Mouse (Mus musculus) myocyte (in vitro differentiated cells): ENCODE measurements around the gene P4ha2. TPM values are rescaled to one million over a fixed set of nuclear protein-coding genes. Genes with fewer than 3 reads are reported as not detected.

Source experiments
- H3K27me3 ChIP-seq: one replicate; pipeline ENCODE4 v1.6.1; 2011; ENCODE audit not compliant: control insufficient read depth, insufficient read depth, insufficient read length
- H3K36me3 ChIP-seq: one replicate; pipeline ENCODE4 v1.6.1; 2011; ENCODE audit not compliant: control insufficient read depth, insufficient read depth
- H3K4me2 ChIP-seq: one replicate; pipeline ENCODE4 v1.6.1; 2011; ENCODE audit warnings: low read depth, control low read depth
- H3K4me3 ChIP-seq: one replicate; pipeline ENCODE4 v1.5.1; 2011; ENCODE audit warnings: mild to moderate bottlenecking, control low read depth, moderate library complexity
- H3K79me2 ChIP-seq: one replicate; pipeline ENCODE4 v1.6.1; 2011; ENCODE audit not compliant: control insufficient read depth, insufficient read depth
- H3ac ChIP-seq: one replicate; pipeline ENCODE4 v1.6.1; 2011; ENCODE audit not compliant: control insufficient read depth, insufficient read length
- CEBPB ChIP-seq: IDR thresholded peaks from 2 replicates; pipeline ENCODE4 v1.6.1; 2011; ENCODE audit warnings: mild to moderate bottlenecking, moderate library complexity; ENCODE audit not compliant: poor library complexity, insufficient read depth, severe bottlenecking
- E2F4 ChIP-seq: IDR thresholded peaks from one replicate; pipeline ENCODE4 v1.6.1; 2011; ENCODE audit warnings: mild to moderate bottlenecking, control low read depth, moderate library complexity; ENCODE audit not compliant: insufficient read depth
- MAX ChIP-seq: IDR thresholded peaks from one replicate; pipeline ENCODE4 v1.6.1; 2011; ENCODE audit warnings: low read depth, mild to moderate bottlenecking, control low read depth
- MYOD1 ChIP-seq, 3 experiments: IDR thresholded peaks; one replicate each; pipeline ENCODE4 v1.6.1; 2011; ENCODE audit warnings: control low read depth in 2 of 3, low read depth in 2 of 3, mild to moderate bottlenecking in 2 of 3, moderate library complexity in 1 of 3; ENCODE audit not compliant: insufficient read length in 2 of 3, control insufficient read depth in 1 of 3
- MYOG ChIP-seq, 3 experiments: IDR thresholded peaks; one replicate each; pipeline ENCODE4 v1.6.1; 2011; ENCODE audit warnings: control low read depth in 2 of 3, low read depth in 2 of 3, mild to moderate bottlenecking in 2 of 3; ENCODE audit not compliant: insufficient read length in 2 of 3, control insufficient read depth in 1 of 3, insufficient read depth in 1 of 3
- POLR2A ChIP-seq: IDR thresholded peaks from one replicate; pipeline ENCODE4 v1.6.1; 2011; ENCODE audit warnings: low read depth, mild to moderate bottlenecking, control low read depth, moderate library complexity; ENCODE audit not compliant: insufficient read length
- POLR2AphosphoS2 ChIP-seq: IDR thresholded peaks from one replicate; pipeline ENCODE4 v1.6.1; 2011; ENCODE audit warnings: low read depth, control low read depth; ENCODE audit not compliant: insufficient read length
- REST ChIP-seq: IDR thresholded peaks from one replicate; pipeline ENCODE4 v1.6.1; 2011; ENCODE audit warnings: mild to moderate bottlenecking, control low read depth, moderate library complexity; ENCODE audit not compliant: insufficient read depth, insufficient read length
- SRF ChIP-seq: IDR thresholded peaks from one replicate; pipeline ENCODE4 v1.6.1; 2011; ENCODE audit warnings: low read depth; ENCODE audit not compliant: control insufficient read depth, insufficient read length
- TCF12 ChIP-seq: IDR thresholded peaks from one replicate; pipeline ENCODE4 v1.6.1; 2011; ENCODE audit warnings: mild to moderate bottlenecking, control low read depth; ENCODE audit not compliant: poor library complexity, insufficient read depth, severe bottlenecking
- TCF3 ChIP-seq: IDR thresholded peaks from one replicate; pipeline ENCODE4 v1.6.1; 2011; ENCODE audit warnings: low read depth, control low read depth; ENCODE audit not compliant: insufficient read length
- USF1 ChIP-seq: IDR thresholded peaks from one replicate; pipeline ENCODE4 v1.6.1; 2011; ENCODE audit warnings: low read depth, mild to moderate bottlenecking, control low read depth, moderate library complexity
- polyA plus RNA-seq: library from polyadenylated mRNA; unstranded; fragments of >200 nt; fragmentation: generic; extraction: Trizol; gene quantifications from one replicate; pipeline ENCODE4 v1.2.1, GENCODE M21; 2012; ENCODE audit warnings: missing spikeins

The P4ha2 gene
- polyA plus RNA-seq, 1 experiment: 89.0 TPM

GRCm38 (mm10) chr11:54067318-54067995 is 32.4 kb upstream of the P4ha2 start:
- Histone ChIP-seq H3ac (peak overlapping the region; percentile 40), H3K79me2 (peaks cover 38% of the 10 kb centered on the region), H3K36me3 (no peaks in the 10 kb centered on the region), H3K4me2 (peak overlapping the region; percentile 93), H3K4me3 (peak overlapping the region; percentile 82), H3K27me3 (no peaks in the 10 kb centered on the region)
- TF ChIP-seq TCF3 (peak; percentile 71), SRF (peak; percentile 80), CEBPB (no peak), E2F4 (no peak), MAX (peak; percentile 57), USF1 (no peak), REST (no peak), MYOD1 (IDR thresholded peaks at IDR 0.05; ENCODE audit: control insufficient read depth in 1 of 3, insufficient read length in 2 of 3, low read depth in 2 of 3) (peak; percentile 76 to 97 (median 93)), POLR2A (peak; percentile 83), MYOG (IDR thresholded peaks at IDR 0.05; ENCODE audit: control insufficient read depth in 1 of 3, insufficient read depth in 1 of 3, insufficient read length in 2 of 3, low read depth in 2 of 3) (peak; percentile 18 to 87 (median 65)), POLR2AphosphoS2 (peak; percentile 62), TCF12 (peak; percentile 86)

GRCm38 (mm10) chr11:54067996-54068519 is 31.8 kb upstream of the P4ha2 start:
- no peak for TF ChIP-seq TCF3
- no peak for TF ChIP-seq CEBPB
- no peak for TF ChIP-seq MYOD1 (IDR thresholded peaks at IDR 0.05; ENCODE audit: control insufficient read depth in 1 of 3, insufficient read length in 2 of 3, low read depth in 2 of 3)
- TF ChIP-seq MAX: no peak
- TF ChIP-seq POLR2A: peak; percentile 41
- no peak for TF ChIP-seq E2F4
- TF ChIP-seq USF1: no peak
- peaks cover 38% of the 10 kb centered on the region for H3K79me2 ChIP-seq
- H3ac ChIP-seq: peak overlapping the region; percentile 40
- peak overlapping the region; percentile 82 for H3K4me3 ChIP-seq
- H3K36me3 ChIP-seq: no peaks in the 10 kb centered on the region
- no peaks in the 10 kb centered on the region for H3K27me3 ChIP-seq
- H3K4me2 ChIP-seq: peak overlapping the region; percentile 93

DNA sequence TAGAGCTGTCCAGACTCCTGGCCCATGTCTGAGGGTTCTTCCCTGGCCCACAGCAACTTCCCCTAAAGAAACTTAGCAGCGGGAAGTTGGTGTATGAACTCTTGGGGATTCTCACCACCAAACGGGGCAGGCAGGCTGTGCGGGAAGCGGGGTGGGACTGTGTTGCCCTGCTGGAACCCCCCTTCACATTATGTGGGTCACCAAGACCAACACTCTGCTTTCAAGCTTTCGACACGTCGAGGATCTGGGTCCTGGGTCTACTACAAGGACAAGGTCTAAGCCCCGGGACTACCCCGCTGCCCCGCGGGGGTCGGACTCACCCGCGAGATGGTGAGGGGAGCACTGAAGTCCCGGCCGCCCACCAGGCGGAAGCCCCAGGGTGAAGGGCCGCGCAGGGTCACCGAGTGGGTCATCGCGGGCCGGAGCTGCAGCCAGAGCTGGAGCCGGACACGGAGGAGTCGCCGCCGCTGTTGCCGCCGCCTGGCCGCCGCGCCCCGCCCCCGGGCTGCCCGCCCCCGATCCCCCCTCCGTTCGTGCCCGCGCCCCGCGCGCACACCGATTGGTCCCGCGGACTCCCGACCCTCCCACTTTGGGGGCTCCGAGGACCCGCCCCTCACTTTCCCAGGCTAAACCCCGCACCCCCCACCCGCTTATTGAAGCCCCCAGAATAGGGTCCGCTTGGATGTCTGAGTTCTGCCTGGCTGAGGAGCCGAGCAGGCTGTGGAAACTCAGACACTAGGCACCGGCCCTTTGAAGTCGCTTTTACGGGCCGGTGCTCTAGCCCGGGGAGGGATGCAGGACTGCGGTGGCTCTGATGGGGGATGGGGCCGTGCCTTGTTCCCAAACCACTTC is 31.1 kb upstream of the P4ha2 start, which contains the start of gene Pdlim4:
Gene Pdlim4 (minus strand): TSS at position 495 of the 852 bp plus-strand sequence.
- no peaks in the 10 kb centered on the region for H3K36me3 ChIP-seq
- no peaks in the 10 kb centered on the region for H3K27me3 ChIP-seq
- TF ChIP-seq MYOD1 (IDR thresholded peaks at IDR 0.05; ENCODE audit: control insufficient read depth in 1 of 3, insufficient read length in 2 of 3, low read depth in 2 of 3) (peak in 1 of 3 experiments; percentile 52), MYOG (IDR thresholded peaks at IDR 0.05; ENCODE audit: control insufficient read depth in 1 of 3, insufficient read depth in 1 of 3, insufficient read length in 2 of 3, low read depth in 2 of 3) (no peak), POLR2A (peak; percentile 89), REST (peak; percentile 5), POLR2AphosphoS2 (peak; percentile 81)
- peak within 1 kb of the TSS; percentile 93 for H3K4me2 ChIP-seq
- H3K79me2 ChIP-seq: peaks cover 38% of the 10 kb centered on the region
- peak within 1 kb of the TSS; percentile 40 for H3ac ChIP-seq
- peak within 1 kb of the TSS; percentile 82 for H3K4me3 ChIP-seq

DNA sequence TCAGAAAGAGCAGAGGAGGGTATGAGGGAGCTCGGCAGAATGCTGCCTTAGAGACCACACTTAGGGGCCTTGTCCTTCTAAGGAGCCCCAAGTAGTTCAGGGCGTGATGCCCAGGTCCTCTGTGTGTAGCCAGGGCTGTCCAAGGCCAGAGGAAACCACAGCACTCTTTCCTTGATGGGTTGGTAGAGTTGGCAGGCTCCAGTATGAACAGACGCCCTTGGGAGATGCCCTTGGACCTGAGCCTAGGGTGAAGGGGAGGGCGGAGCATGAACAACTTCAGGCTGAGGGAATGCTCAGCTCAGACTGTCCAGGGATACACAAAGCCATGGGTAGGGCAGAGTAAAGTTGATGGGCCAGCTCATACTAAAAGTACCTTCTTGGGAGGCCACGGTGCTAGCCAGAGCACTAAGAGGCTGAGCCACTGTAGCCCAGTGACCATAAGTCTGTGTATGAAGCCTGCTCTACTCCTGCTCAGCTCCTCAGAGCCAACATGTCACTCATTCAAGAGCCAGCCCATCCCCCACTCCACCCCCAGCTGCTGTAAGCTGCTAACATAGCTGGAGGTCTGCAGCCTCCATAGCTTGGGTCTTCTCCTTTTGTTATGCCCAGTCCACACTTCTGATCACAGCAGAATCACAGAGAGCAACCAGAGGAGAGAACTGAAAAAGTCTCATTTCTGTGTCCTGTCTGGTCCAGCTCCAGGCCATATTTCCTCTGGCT is 28.0 kb upstream of the P4ha2 start:
- TF ChIP-seq MAX: no peak
- Histone ChIP-seq H3K36me3 (no peaks in the 10 kb centered on the region), H3ac (no peak overlapping the region), H3K4me2 (peak overlapping the region; percentile 5), H3K27me3 (no peaks in the 10 kb centered on the region), H3K79me2 (peaks cover 9% of the 10 kb centered on the region), H3K4me3 (no peak overlapping the region)

DNA sequence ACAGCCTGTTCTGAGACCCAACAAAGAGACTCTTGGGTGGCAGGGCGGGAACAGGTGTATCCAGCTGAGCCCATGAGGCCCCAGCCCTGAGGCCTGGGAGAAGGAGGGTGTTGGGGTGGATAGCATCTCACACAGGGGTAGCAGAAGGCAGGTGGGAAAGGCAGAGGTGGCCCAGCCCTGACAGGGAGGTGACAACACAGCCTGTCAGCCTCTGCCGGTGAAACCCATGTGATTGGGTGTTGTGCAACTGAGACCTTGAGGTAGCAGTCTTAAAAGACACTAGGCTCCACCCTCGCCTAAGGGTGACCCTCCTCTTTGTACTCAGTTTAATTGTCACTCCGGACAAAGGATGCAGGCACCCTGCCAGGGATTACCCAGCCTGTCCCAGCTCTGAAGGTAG is 26.6 kb upstream of the P4ha2 start:
- H3K79me2 ChIP-seq: peaks cover 2% of the 10 kb centered on the region
- H3K36me3 ChIP-seq: no peaks in the 10 kb centered on the region
- TF ChIP-seq POLR2A (no peak), SRF (no peak), MYOD1 (IDR thresholded peaks at IDR 0.05; ENCODE audit: control insufficient read depth in 1 of 3, insufficient read length in 2 of 3, low read depth in 2 of 3) (no peak), USF1 (no peak), CEBPB (no peak), REST (no peak), MYOG (IDR thresholded peaks at IDR 0.05; ENCODE audit: control insufficient read depth in 1 of 3, insufficient read depth in 1 of 3, insufficient read length in 2 of 3, low read depth in 2 of 3) (no peak), TCF3 (no peak), POLR2AphosphoS2 (no peak), MAX (no peak), E2F4 (no peak), TCF12 (no peak)
- H3K4me3 ChIP-seq: no peak overlapping the region
- no peak overlapping the region for H3ac ChIP-seq
- no peaks in the 10 kb centered on the region for H3K27me3 ChIP-seq
- no peak overlapping the region for H3K4me2 ChIP-seq
